Mouse (Mus musculus): ENCODE measurements around the gene Mamdc2. TPM values are rescaled to one million over a fixed set of nuclear protein-coding genes. Genes with fewer than 3 reads are reported as not detected.
A peak's percentile ranks its signal among the peaks of the same experiment; 100 is the strongest.
"Not testable (repeated sequence)": the region's sequence is repeated elsewhere in the genome, so short reads cannot be mapped to it uniquely, and the experiment has no call there.

Mamdc2 gene
- polyA plus RNA-seq (2015; fragmentation: Nextera tagmentation; extraction: Ambion mirVana) = 5.6 and 6.0 TPM in 2 replicates

- Histone ChIP-seq H3K27me3 (0 out of 2 replicates have a peak, but pooled peaks cover 3% of the 10 kb centered on the region), H3K9ac (peak within 1 kb of the TSS; percentile 29; the same call in 1 of the 2 replicates), H3K4me3 (replicated peaks) (peak within 1 kb of the TSS; percentile 43), H3K9me3 (replicated peaks) (no peaks in the 10 kb centered on the region), H3K36me3 (no peaks in the 10 kb centered on the region), H3K4me1 (peaks cover 15% of the 10 kb centered on the region), H3K27ac (replicated peaks) (no peak within 1 kb of the TSS), H3K4me2 (replicated peaks) (peak within 1 kb of the TSS; percentile 93)
- ATAC-seq (ENCODE audit: insufficient number of reproducible peaks, low FRiP score, low TSS enrichment, low read depth) = peak; percentile 51; the same call in 1 of the 2 replicates
- 0% methylated on average over 19 of the region's 19 CpGs for WGBS
Observed at GRCm38 (mm10) chr19:23447988-23448497, at the start of gene Mamdc2. TSS of gene Mamdc2 (minus strand) at chr19:23448442.

GRCm38 (mm10) chr19:23498011-23498410, 49.8 kb upstream of the Mamdc2 start:
- Histone ChIP-seq H3K9ac (no peak overlapping the region), H3K27ac (replicated peaks) (no peak overlapping the region), H3K4me2 (replicated peaks) (no peak overlapping the region), H3K4me1 (peaks cover 8% of the 10 kb centered on the region; the same call in 1 of the 2 replicates), H3K4me3 (replicated peaks) (no peak overlapping the region), H3K9me3 (replicated peaks) (no peaks in the 10 kb centered on the region), H3K27me3 (no peaks in the 10 kb centered on the region), H3K36me3 (no peaks in the 10 kb centered on the region)
- no peak for ATAC-seq (ENCODE audit: insufficient number of reproducible peaks, low FRiP score, low TSS enrichment, low read depth)
- WGBS = 91% methylated on average over 7 of the region's 7 CpGs

- Histone ChIP-seq H3K4me2 (replicated peaks) (no peak overlapping the region), H3K4me3 (replicated peaks) (no peak overlapping the region), H3K36me3 (no peaks in the 10 kb centered on the region), H3K27me3 (no peaks in the 10 kb centered on the region), H3K4me1 (peaks cover 8% of the 10 kb centered on the region; the same call in 1 of the 2 replicates), H3K9ac (no peak overlapping the region), H3K27ac (replicated peaks) (no peak overlapping the region), H3K9me3 (replicated peaks) (no peaks in the 10 kb centered on the region)
- WGBS = 39% methylated on average over 10 of the region's 10 CpGs
- no peak for ATAC-seq (ENCODE audit: insufficient number of reproducible peaks, low FRiP score, low TSS enrichment, low read depth)
Observed at GRCm38 (mm10) chr19:23497171-23497917, 49.1 kb upstream of the Mamdc2 start.

- peaks cover 8% of the 10 kb centered on the region; the same call in 1 of the 2 replicates for H3K4me1 ChIP-seq
- no peak overlapping the region for H3K27ac ChIP-seq (replicated peaks)
- H3K9me3 ChIP-seq (replicated peaks) = no peaks in the 10 kb centered on the region
- WGBS = 82% methylated on average over 3 of the region's 3 CpGs
- H3K4me3 ChIP-seq (replicated peaks) = no peak overlapping the region
- no peaks in the 10 kb centered on the region for H3K36me3 ChIP-seq
- no peak for ATAC-seq (ENCODE audit: insufficient number of reproducible peaks, low FRiP score, low TSS enrichment, low read depth)
- H3K4me2 ChIP-seq (replicated peaks) = no peak overlapping the region
- no peaks in the 10 kb centered on the region for H3K27me3 ChIP-seq
- no peak overlapping the region for H3K9ac ChIP-seq
Observed at GRCm38 (mm10) chr19:23496536-23496935, 48.3 kb upstream of the Mamdc2 start.

- H3K9ac ChIP-seq = no peak overlapping the region
- no peak overlapping the region for H3K4me3 ChIP-seq (replicated peaks)
- H3K36me3 ChIP-seq = no peaks in the 10 kb centered on the region
- H3K27ac ChIP-seq (replicated peaks) = no peak overlapping the region
- H3K4me2 ChIP-seq (replicated peaks) = no peak overlapping the region
- H3K4me1 ChIP-seq = peaks cover 10% of the 10 kb centered on the region
- no peak for ATAC-seq (ENCODE audit: insufficient number of reproducible peaks, low FRiP score, low TSS enrichment, low read depth)
- no peaks in the 10 kb centered on the region for H3K9me3 ChIP-seq (replicated peaks)
- no peaks in the 10 kb centered on the region for H3K27me3 ChIP-seq
Observed at GRCm38 (mm10) chr19:23492663-23493062, 44.4 kb upstream of the Mamdc2 start.

GRCm38 (mm10) chr19:23490703-23491102, 42.5 kb upstream of the Mamdc2 start:
- H3K4me1 ChIP-seq; H3K27ac ChIP-seq (replicated peaks); ATAC-seq (ENCODE audit: insufficient number of reproducible peaks, low FRiP score, low TSS enrichment, low read depth); H3K9me3 ChIP-seq (replicated peaks); H3K27me3 ChIP-seq; H3K4me3 ChIP-seq (replicated peaks); H3K36me3 ChIP-seq; H3K9ac ChIP-seq; H3K4me2 ChIP-seq (replicated peaks): not testable (repeated sequence)
- 41% methylated on average over 7 of the region's 7 CpGs for WGBS

GRCm38 (mm10) chr19:23489780-23490179, 41.5 kb upstream of the Mamdc2 start:
- H3K27ac ChIP-seq (replicated peaks) = no peak overlapping the region
- H3K9ac ChIP-seq = no peak overlapping the region
- no peak for ATAC-seq (ENCODE audit: insufficient number of reproducible peaks, low FRiP score, low TSS enrichment, low read depth)
- H3K4me3 ChIP-seq (replicated peaks) = no peak overlapping the region
- peaks cover 4% of the 10 kb centered on the region; the same call in 1 of the 2 replicates for H3K4me1 ChIP-seq
- no peak overlapping the region for H3K4me2 ChIP-seq (replicated peaks)
- no peaks in the 10 kb centered on the region for H3K27me3 ChIP-seq
- H3K36me3 ChIP-seq = no peaks in the 10 kb centered on the region
- H3K9me3 ChIP-seq (replicated peaks) = no peaks in the 10 kb centered on the region
- WGBS = 32% methylated on average over 8 of the region's 8 CpGs

- no peak overlapping the region for H3K4me3 ChIP-seq (replicated peaks)
Observed at GRCm38 (mm10) chr19:23487421-23487820, 39.2 kb upstream of the Mamdc2 start.

GRCm38 (mm10) chr19:23486631-23487270, 38.5 kb upstream of the Mamdc2 start:
- Histone ChIP-seq H3K4me3 (replicated peaks) (no peak overlapping the region), H3K27me3 (no peaks in the 10 kb centered on the region), H3K4me1 (peaks cover 4% of the 10 kb centered on the region; the same call in 1 of the 2 replicates), H3K27ac (replicated peaks) (no peak overlapping the region), H3K9me3 (replicated peaks) (no peaks in the 10 kb centered on the region), H3K36me3 (no peaks in the 10 kb centered on the region), H3K4me2 (replicated peaks) (no peak overlapping the region), H3K9ac (no peak overlapping the region)
- whole genome bisulfite sequencing = 84% methylated on average over 6 of the region's 6 CpGs
- no peak for ATAC-seq (ENCODE audit: insufficient number of reproducible peaks, low FRiP score, low TSS enrichment, low read depth)

More at GRCm38 (mm10) chr19:23487421-23487820, 39.2 kb upstream of the Mamdc2 start:
- no peak overlapping the region for H3K4me2 ChIP-seq (replicated peaks)
- H3K36me3 ChIP-seq = no peaks in the 10 kb centered on the region
- H3K27me3 ChIP-seq = no peaks in the 10 kb centered on the region
- no peaks in the 10 kb centered on the region for H3K9me3 ChIP-seq (replicated peaks)
- WGBS = 82% methylated on average over 1 of the region's 1 CpGs
- H3K27ac ChIP-seq (replicated peaks) = no peak overlapping the region
- no peak for ATAC-seq (ENCODE audit: insufficient number of reproducible peaks, low FRiP score, low TSS enrichment, low read depth)
- H3K9ac ChIP-seq = no peak overlapping the region
- peaks cover 4% of the 10 kb centered on the region; the same call in 1 of the 2 replicates for H3K4me1 ChIP-seq

GRCm38 (mm10) chr19:23485940-23486600, 37.8 kb upstream of the Mamdc2 start:
- Histone ChIP-seq H3K9me3 (replicated peaks) (no peaks in the 10 kb centered on the region), H3K27me3 (no peaks in the 10 kb centered on the region), H3K4me1 (peaks cover 4% of the 10 kb centered on the region; the same call in 1 of the 2 replicates), H3K4me2 (replicated peaks) (no peak overlapping the region), H3K27ac (replicated peaks) (no peak overlapping the region), H3K36me3 (no peaks in the 10 kb centered on the region), H3K4me3 (replicated peaks) (no peak overlapping the region), H3K9ac (no peak overlapping the region)
- 80% methylated on average over 7 of the region's 7 CpGs for WGBS
- ATAC-seq (ENCODE audit: insufficient number of reproducible peaks, low FRiP score, low TSS enrichment, low read depth) = no peak

- not testable (repeated sequence) for H3K9ac ChIP-seq; H3K36me3 ChIP-seq; H3K4me3 ChIP-seq (replicated peaks); H3K4me2 ChIP-seq (replicated peaks); H3K9me3 ChIP-seq (replicated peaks); H3K27me3 ChIP-seq; H3K27ac ChIP-seq (replicated peaks); H3K4me1 ChIP-seq; ATAC-seq (ENCODE audit: insufficient number of reproducible peaks, low FRiP score, low TSS enrichment, low read depth)
- 92% methylated on average over 2 of the region's 2 CpGs for WGBS
Observed at GRCm38 (mm10) chr19:23482571-23482970, 34.3 kb upstream of the Mamdc2 start.

Data from embryonic facial prominence, embryonic 15.5 days (tissue).